Mouse (Mus musculus) liver, embryonic 15.5 days (tissue): ENCODE results near the gene Agmat. TPM values are rescaled to one million over a fixed set of nuclear protein-coding genes. Genes with fewer than 3 reads are reported as not detected.
A peak's percentile ranks its signal among the peaks of the same experiment; 100 is the strongest.

Experiments used
- ATAC-seq: fragments of 200-750 bp; cut with Nextera tagmentation; 2 replicates; pipeline ENCODE4 v1.8.0; 2017; ENCODE audit warnings: moderate number of reproducible peaks, mild to moderate bottlenecking, moderate library complexity; ENCODE audit not compliant: insufficient read depth
- H3K27ac ChIP-seq: fragments of 300-500 bp; sonication (generic); replicated peaks from 2 replicates; pipeline ENCODE4 v1.5.1; 2015; ENCODE audit warnings: mild to moderate bottlenecking, inconsistent platforms
- H3K27me3 ChIP-seq: fragments of 300-500 bp; sonication (generic); 2 replicates; pipeline ENCODE4 v1.6.1; 2015; ENCODE audit warnings: mild to moderate bottlenecking, inconsistent platforms
- H3K36me3 ChIP-seq: fragments of 300-500 bp; sonication (generic); replicated peaks from 2 replicates; pipeline ENCODE4 v1.6.1; 2015; ENCODE audit warnings: moderate library complexity, mild to moderate bottlenecking, inconsistent platforms
- H3K4me1 ChIP-seq: fragments of 300-500 bp; sonication (generic); replicated peaks from 2 replicates; pipeline ENCODE4 v1.6.1; 2015; ENCODE audit warnings: inconsistent platforms
- H3K4me2 ChIP-seq: fragments of 300-500 bp; sonication (generic); 2 replicates; pipeline ENCODE4 v1.6.1; 2015; ENCODE audit warnings: moderate library complexity, mild to moderate bottlenecking, inconsistent platforms
- H3K4me3 ChIP-seq: fragments of 300-500 bp; sonication (generic); replicated peaks from 2 replicates; pipeline ENCODE4 v1.5.1; 2015; ENCODE audit warnings: mild to moderate bottlenecking, inconsistent platforms
- H3K9ac ChIP-seq: fragments of 300-500 bp; sonication (generic); 2 replicates; pipeline ENCODE4 v1.6.1; 2015; ENCODE audit warnings: moderate library complexity, mild to moderate bottlenecking, inconsistent platforms
- H3K9me3 ChIP-seq: fragments of 300-500 bp; sonication (generic); replicated peaks from 2 replicates; pipeline ENCODE4 v1.6.1; 2016; ENCODE audit warnings: inconsistent platforms
- WGBS: fragments of 180-500 bp; shearing (Covaris S2); methylation state at CpG from one replicate; pipeline ENCODE4 v1.1.7; 2015; ENCODE audit warnings: mixed read lengths; ENCODE audit not compliant: insufficient replicate concordance; 5-methylcytosine and 5-hydroxymethylcytosine counted together
- polyA plus RNA-seq: library from polyadenylated mRNA; unstranded; fragments of >200 nt; fragmentation: Nextera tagmentation; extraction: Ambion mirVana; gene quantifications from 2 replicates; pipeline ENCODE4 v1.2.1, GENCODE M21; 2015

Gene Agmat
- polyA plus RNA-seq, 1 experiment from 2014 or later, result 20.5 TPM

DNA sequence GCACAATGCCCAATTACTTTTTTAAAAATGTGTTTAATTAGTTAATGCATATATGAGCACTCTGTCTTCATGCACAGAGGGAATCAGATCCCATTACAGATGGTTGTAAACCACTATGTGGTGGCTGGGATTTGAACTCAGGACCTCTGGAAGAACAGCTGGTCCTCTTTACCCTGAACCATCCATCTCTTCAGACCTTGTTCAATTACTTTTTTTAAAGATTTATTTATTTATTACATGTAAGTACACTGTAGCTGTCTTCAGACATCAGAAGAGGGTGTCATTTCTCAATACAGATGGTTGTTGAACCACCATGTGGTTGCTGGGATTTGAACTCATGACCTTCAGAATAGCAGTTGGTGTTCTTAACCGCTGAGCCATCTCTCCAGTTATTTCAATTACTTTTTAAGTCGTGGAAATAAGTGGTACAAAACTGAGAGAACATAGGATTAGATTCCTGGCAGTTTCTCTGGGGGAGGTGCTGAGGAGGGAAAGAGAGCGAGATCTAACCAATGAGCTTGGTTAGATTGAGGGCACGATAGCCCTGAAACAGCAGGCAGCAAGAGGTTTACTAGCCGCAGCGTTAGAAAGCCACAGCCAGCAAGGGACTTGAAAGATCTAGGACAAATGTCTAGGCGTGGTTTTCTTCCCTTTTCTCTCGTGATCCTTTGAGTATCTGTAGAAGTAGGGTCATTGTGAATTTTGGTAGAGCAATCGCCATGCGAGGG lies 46.2 kb downstream of the Agmat start:
- Histone ChIP-seq H3K9ac (peak overlapping the region; percentile 44), H3K9me3 (no peaks in the 10 kb centered on the region), H3K27me3 (no peaks in the 10 kb centered on the region), H3K27ac (peak overlapping the region; percentile 98), H3K4me3 (peak overlapping the region; percentile 82), H3K4me1 (peaks cover 65% of the 10 kb centered on the region), H3K4me2 (peak overlapping the region; percentile 83), H3K36me3 (peaks cover 23% of the 10 kb centered on the region)
- ATAC-seq, result peak; percentile 8; the same call in 1 of the 2 replicates
- WGBS, result 6% methylated on average over 10 of the region's 10 CpGs

DNA sequence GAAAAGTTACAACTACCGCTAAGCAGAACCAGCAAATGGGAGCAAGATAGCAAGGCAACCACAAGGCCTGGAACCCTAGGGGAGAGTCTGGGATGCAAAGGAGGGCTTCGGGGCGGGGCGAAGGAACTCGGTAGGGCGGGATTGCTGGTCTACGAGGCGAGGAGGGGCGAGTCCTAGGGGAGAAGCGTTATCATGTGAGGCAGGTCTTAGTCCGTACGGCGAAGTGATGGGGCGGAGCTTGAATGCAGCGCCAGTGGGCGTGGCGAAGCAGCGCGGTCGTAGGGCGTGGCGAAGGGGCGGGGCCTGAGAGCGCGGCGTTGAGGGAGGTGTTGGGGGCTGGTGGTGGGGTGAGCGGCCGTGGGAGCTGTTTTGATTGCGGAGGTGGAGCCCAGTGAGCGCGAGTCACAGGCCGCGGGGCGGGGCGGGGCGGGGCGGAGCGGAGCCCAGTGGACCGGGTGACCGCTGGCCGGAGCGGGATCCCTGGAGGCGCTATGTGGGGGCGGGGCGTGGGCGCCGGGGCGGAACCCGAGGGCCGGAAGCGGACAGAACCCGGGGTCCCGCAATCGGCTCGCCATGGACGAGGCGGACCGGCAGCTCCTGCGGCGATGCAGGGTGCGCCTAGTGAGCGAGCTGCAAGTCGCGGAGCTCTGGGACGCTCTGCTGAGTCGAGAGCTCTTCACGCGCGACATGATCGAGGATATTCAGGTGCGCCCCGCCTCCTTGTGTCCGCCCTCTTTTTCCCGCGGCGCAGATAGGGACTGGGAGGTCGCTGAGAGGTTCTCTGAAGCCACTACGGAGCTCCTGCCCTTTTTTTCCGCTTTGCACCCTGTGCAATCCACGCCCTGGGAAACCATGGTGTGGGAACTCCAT lies 47.0 kb downstream of the Agmat start, which contains the start of gene Casp9:
TSS of gene Casp9 (plus strand) at position 331 of the 870 bp plus-strand sequence.
- Histone ChIP-seq H3K9ac (peak within 1 kb of the TSS; percentile 68), H3K4me2 (peak within 1 kb of the TSS; percentile 83), H3K36me3 (peaks cover 25% of the 10 kb centered on the region), H3K4me1 (peaks cover 65% of the 10 kb centered on the region), H3K27ac (peak within 1 kb of the TSS; percentile 98), H3K9me3 (no peaks in the 10 kb centered on the region), H3K4me3 (peak within 1 kb of the TSS; percentile 82), H3K27me3 (no peaks in the 10 kb centered on the region)
- WGBS, result 1% methylated on average over 75 of the region's 80 CpGs
- peak; percentile 80 for ATAC-seq

- no peak for ATAC-seq
- H3K27me3 ChIP-seq, result no peaks in the 10 kb centered on the region
- peak overlapping the region; percentile 83 for H3K4me2 ChIP-seq
- peak overlapping the region; percentile 68 for H3K9ac ChIP-seq
- peaks cover 61% of the 10 kb centered on the region for H3K4me1 ChIP-seq
- H3K9me3 ChIP-seq, result no peaks in the 10 kb centered on the region
- peak overlapping the region; percentile 98 for H3K27ac ChIP-seq
- peaks cover 23% of the 10 kb centered on the region for H3K36me3 ChIP-seq
- 2% methylated on average over 5 of the region's 5 CpGs for WGBS
- H3K4me3 ChIP-seq, result peak overlapping the region; percentile 82
Observed at GRCm38 (mm10) chr4:141794152-141794535, 47.7 kb downstream of the Agmat start.

GRCm38 (mm10) chr4:141796356-141796755 lies 49.9 kb downstream of the Agmat start:
- no peak overlapping the region for H3K9ac ChIP-seq
- no peak for ATAC-seq
- 89% methylated on average over 7 of the region's 7 CpGs for WGBS
- H3K36me3 ChIP-seq, result peaks cover 23% of the 10 kb centered on the region
- H3K4me2 ChIP-seq, result no peak overlapping the region
- no peaks in the 10 kb centered on the region for H3K27me3 ChIP-seq
- H3K9me3 ChIP-seq, result no peaks in the 10 kb centered on the region
- peaks cover 44% of the 10 kb centered on the region for H3K4me1 ChIP-seq
- H3K4me3 ChIP-seq, result no peak overlapping the region
- 0 out of 2 replicates have a peak overlapping the region, but pooled peaks have one; percentile 41 for H3K27ac ChIP-seq

DNA sequence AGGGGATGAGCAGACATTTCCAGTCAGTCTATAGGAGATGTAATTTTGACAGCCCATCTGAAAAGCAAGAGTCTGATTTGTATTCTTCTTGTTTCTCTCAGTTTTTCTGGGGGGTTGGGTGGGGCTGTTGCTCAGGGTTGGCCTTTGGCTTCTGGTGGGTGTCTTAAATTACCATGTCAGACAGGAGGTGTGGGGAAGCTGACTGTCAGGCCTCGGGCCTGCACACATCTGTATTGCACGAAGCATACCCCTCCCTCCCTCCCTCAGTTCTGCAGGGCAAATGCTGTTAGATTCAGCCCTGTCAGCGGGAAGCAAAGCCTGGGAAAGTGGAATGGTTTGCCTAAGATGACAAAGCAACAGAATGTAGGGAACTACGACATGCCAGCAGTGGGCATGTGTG lies 50.5 kb downstream of the Agmat start:
- ATAC-seq, result no peak
- 82% methylated on average over 4 of the region's 4 CpGs for WGBS
- Histone ChIP-seq H3K4me1 (peaks cover 38% of the 10 kb centered on the region), H3K9ac (no peak overlapping the region), H3K9me3 (no peaks in the 10 kb centered on the region), H3K27me3 (no peaks in the 10 kb centered on the region), H3K36me3 (peaks cover 23% of the 10 kb centered on the region), H3K27ac (no peak overlapping the region), H3K4me2 (no peak overlapping the region), H3K4me3 (no peak overlapping the region)

DNA sequence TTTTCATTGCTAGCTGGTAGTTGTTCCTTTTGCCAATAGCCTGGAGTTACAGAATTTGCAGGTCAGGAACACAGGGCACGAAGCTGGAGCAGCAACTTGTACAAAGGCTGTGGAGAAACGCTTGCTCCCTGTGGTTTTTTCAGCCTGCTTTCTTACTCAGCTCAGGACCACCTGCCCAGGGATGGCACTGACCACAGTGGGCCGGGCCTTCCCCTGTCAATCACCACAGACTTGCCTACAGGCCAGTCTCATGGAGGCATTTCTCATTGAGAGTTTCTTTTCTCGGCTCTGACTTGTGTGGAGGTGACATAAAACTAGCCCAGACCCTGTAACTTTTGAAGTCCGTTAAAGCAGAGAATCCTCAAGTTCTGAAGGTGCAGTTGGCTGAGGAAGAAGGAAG lies 51.1 kb downstream of the Agmat start:
- H3K27ac ChIP-seq, result no peak overlapping the region
- no peak for ATAC-seq

GRCm38 (mm10) chr4:141804105-141804504 lies 57.6 kb downstream of the Agmat start:
- Histone ChIP-seq H3K27me3 (no peaks in the 10 kb centered on the region), H3K36me3 (peaks cover 64% of the 10 kb centered on the region), H3K4me2 (no peak overlapping the region), H3K27ac (no peak overlapping the region), H3K4me3 (no peak overlapping the region), H3K4me1 (no peaks in the 10 kb centered on the region), H3K9ac (no peak overlapping the region), H3K9me3 (no peaks in the 10 kb centered on the region)
- 67% methylated on average over 4 of the region's 4 CpGs for WGBS
- ATAC-seq, result no peak

More for the DNA sequence above, 51.1 kb downstream of the Agmat start:
- peaks cover 32% of the 10 kb centered on the region for H3K4me1 ChIP-seq
- H3K36me3 ChIP-seq, result peaks cover 23% of the 10 kb centered on the region
- H3K4me3 ChIP-seq, result no peak overlapping the region
- H3K9ac ChIP-seq, result no peak overlapping the region
- no peaks in the 10 kb centered on the region for H3K27me3 ChIP-seq
- H3K4me2 ChIP-seq, result no peak overlapping the region
- no peaks in the 10 kb centered on the region for H3K9me3 ChIP-seq
- WGBS, result 81% methylated on average over 5 of the region's 5 CpGs

DNA sequence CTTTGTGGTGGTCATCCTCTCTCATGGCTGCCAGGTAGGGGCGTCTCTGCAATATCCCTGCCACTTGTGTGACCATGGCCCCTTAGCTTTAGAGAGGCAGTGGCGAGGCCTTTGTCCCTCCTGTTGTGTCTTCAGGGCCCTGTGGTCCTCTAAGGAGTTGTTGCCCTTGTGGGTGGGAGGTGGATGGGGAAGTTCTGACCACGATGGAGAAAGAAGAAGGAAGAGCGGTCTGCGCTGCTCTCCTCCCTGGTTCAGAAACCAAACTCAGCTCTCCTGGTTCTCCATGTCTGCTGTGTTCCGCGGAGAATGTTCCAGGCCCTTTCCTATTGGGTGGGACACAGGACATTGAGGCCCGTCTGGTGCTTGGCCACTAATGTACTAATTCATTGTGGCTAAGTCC lies 59.4 kb downstream of the Agmat start:
- ATAC-seq, result no peak
- H3K9me3 ChIP-seq, result no peaks in the 10 kb centered on the region
- H3K9ac ChIP-seq, result no peak overlapping the region
- WGBS, result 73% methylated on average over 8 of the region's 8 CpGs
- no peaks in the 10 kb centered on the region for H3K4me1 ChIP-seq
- H3K36me3 ChIP-seq, result peaks cover 82% of the 10 kb centered on the region
- no peak overlapping the region for H3K4me3 ChIP-seq
- no peak overlapping the region for H3K4me2 ChIP-seq
- no peak overlapping the region for H3K27ac ChIP-seq
- no peaks in the 10 kb centered on the region for H3K27me3 ChIP-seq

Other genes with a start within 250 kb of the Agmat start
- 4.7 and 5.6 TPM in 2 replicates for gene Spen, start 208.1 kb upstream of the Agmat start, polyA plus RNA-seq
- gene Fblim1, start 140.6 kb upstream of the Agmat start, polyA plus RNA-seq, result 1.7 and 1.9 TPM in 2 replicates
- 4.4 and 4.6 TPM in 2 replicates for gene Tmem82, start 128.0 kb upstream of the Agmat start, polyA plus RNA-seq
- 0.07 TPM in 1 of 2 replicates, not detected in the other for gene Slc25a34, start 122.9 kb upstream of the Agmat start, polyA plus RNA-seq
- 1.1 and 2.0 TPM in 2 replicates for gene Plekhm2, start 81.8 kb upstream of the Agmat start, polyA plus RNA-seq
- 1.2 TPM in 1 of 2 replicates, not detected in the other for gene Rsc1a1, start 61.1 kb upstream of the Agmat start, polyA plus RNA-seq
- 14.8 and 17.2 TPM in 2 replicates for gene Ddi2, start 23.3 kb upstream of the Agmat start, polyA plus RNA-seq
- gene Dnajc16, start 44.3 kb downstream of the Agmat start, polyA plus RNA-seq, result 2.0 and 2.2 TPM in 2 replicates
- gene Casp9, start 46.9 kb downstream of the Agmat start, polyA plus RNA-seq, result 9.7 and 9.9 TPM in 2 replicates
- gene Cela2a, start 79.5 kb downstream of the Agmat start, polyA plus RNA-seq, result 0.14 and 3.3 TPM in 2 replicates
- gene Ctrc, start 99.7 kb downstream of the Agmat start, polyA plus RNA-seq, result not detected in 2 replicates
- 45.8 and 48.4 TPM in 2 replicates for gene Efhd2, start 128.2 kb downstream of the Agmat start, polyA plus RNA-seq